ENCODE assay signal across 20 mouse cellular contexts in genomic region chr17:9937211-9937610, GRCm38 (mm10).
DNase-seq lines count a peak whose midpoint lies in the region; ATAC-seq lines count a peak whose summit lies in the region.
"Had no signal": no experiment of that assay in that cellular context is flagged by ENCODE, and none has a peak within 500 bp of the region (broad histone marks: within the 10 kb centered on the region; RNA-seq: fewer than 3 reads in every experiment).

No protein-coding gene starts in this region.

- no peak for ATAC-seq in forebrain, embryonic 11.5 days (replicated peaks; ENCODE audit: low FRiP score)
- ATAC-seq in forebrain, embryonic 16.5 days = no peak
- peak; percentile 44; the same call in 1 of the 2 replicates for ATAC-seq in midbrain, embryonic 11.5 days (ENCODE audit: low FRiP score)
- ATAC-seq in midbrain, embryonic 16.5 days = no peak
- no peak for ATAC-seq in activated CD4-positive, CD25-positive, alpha-beta regulatory T cell, adult 4 months
- ATAC-seq: forebrain, embryonic 14.5 days; forebrain, postnatal 0 days had no signal

- DNase-seq in forebrain, embryonic 11.5 days (ENCODE audit: low spot score) = peak; percentile 2
- DNase-seq in heart, embryonic 10.5 days (ENCODE audit: low spot score) = peak; percentile 7
- DNase-seq in heart, adult 18-20 months = no peak
- no peak for DNase-seq in midbrain, embryonic 11.5 days (ENCODE audit: low spot score, missing footprints)
- DNase-seq in retina, postnatal 1 day = peak; percentile 77
- DNase-seq: adrenal gland, adult 8-10 months; adrenal gland, postnatal 14 days; adrenal gland, postnatal 36 days; cerebellum, adult 11-12 months; cerebellum, adult 2 months; cerebellum, adult 9-10 months; cerebellum, postnatal 10 days; cerebellum, postnatal 25 days; forebrain, postnatal 0 days had no signal

- no peaks in the 10 kb centered on the region; the same call in 1 of the 2 replicates for H3K9me3 ChIP-seq in forebrain, embryonic 11.5 days (ENCODE audit: control insufficient read depth, low read length)
- no peaks in the 10 kb centered on the region for H3K9me3 ChIP-seq in forebrain, embryonic 16.5 days (ENCODE audit: control insufficient read depth, low read length)
- H3K9me3 ChIP-seq in heart, embryonic 10.5 days = no peaks in the 10 kb centered on the region
- no peaks in the 10 kb centered on the region; the same call in 1 of the 2 replicates for H3K9me3 ChIP-seq in midbrain, embryonic 11.5 days (ENCODE audit: control insufficient read depth, low read length)
- no peaks in the 10 kb centered on the region for H3K9me3 ChIP-seq in midbrain, embryonic 16.5 days (replicated peaks; ENCODE audit: control insufficient read depth, low read length, poor library complexity, severe bottlenecking)
- H3K9me3 ChIP-seq: embryonic facial prominence, embryonic 13.5 days had no signal

- no peaks in the 10 kb centered on the region for H3K27me3 ChIP-seq in forebrain, embryonic 11.5 days (ENCODE audit: control insufficient read depth, insufficient read depth, low read length)
- no peaks in the 10 kb centered on the region for H3K27me3 ChIP-seq in forebrain, embryonic 16.5 days (replicated peaks; ENCODE audit: control insufficient read depth, insufficient read depth, low read length)
- H3K27me3 ChIP-seq in heart, embryonic 10.5 days (ENCODE audit: insufficient read depth, poor library complexity, severe bottlenecking) = no peaks in the 10 kb centered on the region
- H3K27me3 ChIP-seq in midbrain, embryonic 11.5 days (ENCODE audit: control insufficient read depth, insufficient read depth, low read length) = no peaks in the 10 kb centered on the region
- H3K27me3 ChIP-seq in midbrain, embryonic 16.5 days (ENCODE audit: control insufficient read depth, insufficient read depth, low read depth, low read length) = no peaks in the 10 kb centered on the region; the same call in 1 of the 2 replicates
- H3K27me3 ChIP-seq: embryonic facial prominence, embryonic 13.5 days; forebrain, embryonic 12.5 days had no signal

- no peak overlapping the region for H3K9ac ChIP-seq in forebrain, embryonic 11.5 days (ENCODE audit: low read length)
- no peak overlapping the region for H3K9ac ChIP-seq in forebrain, embryonic 16.5 days (replicated peaks; ENCODE audit: low read depth, low read length)
- H3K9ac ChIP-seq in midbrain, embryonic 11.5 days (ENCODE audit: low read length) = no peak overlapping the region
- H3K9ac ChIP-seq in midbrain, embryonic 16.5 days (ENCODE audit: low read depth, low read length) = no peak overlapping the region
- H3K9ac ChIP-seq: embryonic facial prominence, embryonic 13.5 days; forebrain, embryonic 12.5 days; forebrain, postnatal 0 days had no signal

- H3K4me2 ChIP-seq in forebrain, embryonic 11.5 days (ENCODE audit: low read depth, low read length, severe bottlenecking) = no peak overlapping the region
- no peak overlapping the region for H3K4me2 ChIP-seq in forebrain, embryonic 16.5 days (ENCODE audit: low read length)
- H3K4me2 ChIP-seq in midbrain, embryonic 11.5 days = no peak overlapping the region
- H3K4me2 ChIP-seq in midbrain, embryonic 16.5 days (ENCODE audit: low read length) = no peak overlapping the region
- H3K4me2 ChIP-seq: embryonic facial prominence, embryonic 13.5 days; forebrain, embryonic 12.5 days had no signal

- no peaks in the 10 kb centered on the region for H3K36me3 ChIP-seq in forebrain, embryonic 11.5 days (ENCODE audit: control insufficient read depth, insufficient read depth, low read length)
- no peaks in the 10 kb centered on the region for H3K36me3 ChIP-seq in forebrain, embryonic 16.5 days (ENCODE audit: control insufficient read depth, insufficient read depth)
- no peaks in the 10 kb centered on the region for H3K36me3 ChIP-seq in heart, embryonic 10.5 days
- H3K36me3 ChIP-seq in midbrain, embryonic 11.5 days (ENCODE audit: control insufficient read depth, insufficient read depth, low read length) = no peaks in the 10 kb centered on the region
- H3K36me3 ChIP-seq in midbrain, embryonic 16.5 days (ENCODE audit: control insufficient read depth, insufficient read depth, low read length) = no peaks in the 10 kb centered on the region
- H3K36me3 ChIP-seq: embryonic facial prominence, embryonic 13.5 days; forebrain, embryonic 12.5 days had no signal

- 86% methylated on average over 5 of the region's 5 CpGs for WGBS in forebrain, embryonic 11.5 days
- WGBS in forebrain, embryonic 16.5 days = 86% methylated on average over 5 of the region's 5 CpGs
- 81% methylated on average over 5 of the region's 5 CpGs for WGBS in heart, embryonic 10.5 days
- 63% methylated on average over 5 of the region's 5 CpGs for WGBS in midbrain, embryonic 11.5 days
- 64% methylated on average over 5 of the region's 5 CpGs for WGBS in midbrain, embryonic 16.5 days

- H3K4me3 ChIP-seq in forebrain, embryonic 11.5 days (ENCODE audit: low read depth, low read length) = no peak overlapping the region
- no peak overlapping the region for H3K4me3 ChIP-seq in forebrain, embryonic 16.5 days (replicated peaks; ENCODE audit: low read length)
- no peak overlapping the region for H3K4me3 ChIP-seq in heart, embryonic 10.5 days
- no peak overlapping the region for H3K4me3 ChIP-seq in midbrain, embryonic 11.5 days (ENCODE audit: low read depth, low read length)
- no peak overlapping the region for H3K4me3 ChIP-seq in midbrain, embryonic 16.5 days (ENCODE audit: low read depth, low read length)
- H3K4me3 ChIP-seq: embryonic facial prominence, embryonic 13.5 days; forebrain, embryonic 12.5 days had no signal

- no peaks in the 10 kb centered on the region for H3K4me1 ChIP-seq in forebrain, embryonic 11.5 days (replicated peaks; ENCODE audit: control insufficient read depth, insufficient read depth, low read length)
- H3K4me1 ChIP-seq in forebrain, embryonic 16.5 days (replicated peaks; ENCODE audit: control insufficient read depth, insufficient read depth, low read length) = no peaks in the 10 kb centered on the region
- peaks cover 18% of the 10 kb centered on the region for H3K4me1 ChIP-seq in heart, embryonic 10.5 days
- no peaks in the 10 kb centered on the region; the same call in 1 of the 2 replicates for H3K4me1 ChIP-seq in midbrain, embryonic 11.5 days (ENCODE audit: control insufficient read depth, insufficient read depth, low read length)
- no peaks in the 10 kb centered on the region for H3K4me1 ChIP-seq in midbrain, embryonic 16.5 days (ENCODE audit: control insufficient read depth, insufficient read depth, low read length)
- H3K4me1 ChIP-seq: embryonic facial prominence, embryonic 13.5 days; forebrain, embryonic 12.5 days had no signal

- no peak overlapping the region for H3K27ac ChIP-seq in forebrain, embryonic 11.5 days (ENCODE audit: low read depth, low read length)
- H3K27ac ChIP-seq in forebrain, embryonic 16.5 days (ENCODE audit: low read length) = no peak overlapping the region
- H3K27ac ChIP-seq in heart, embryonic 10.5 days = no peak overlapping the region
- H3K27ac ChIP-seq in midbrain, embryonic 11.5 days (ENCODE audit: low read depth, low read length) = no peak overlapping the region
- H3K27ac ChIP-seq in midbrain, embryonic 16.5 days (ENCODE audit: low read length) = no peak overlapping the region
- H3K27ac ChIP-seq: embryonic facial prominence, embryonic 13.5 days; forebrain, embryonic 12.5 days had no signal

Comparison
In these comparisons a context has a peak if more than half of its experiments do, and no peak if none do; other contexts are left out.
1. DNase-seq: peak in forebrain, embryonic 11.5 days (single experiment), heart, embryonic 10.5 days (single experiment) and retina, postnatal 1 day (single experiment); none in heart, adult 18-20 months (0 of 2) and midbrain, embryonic 11.5 days (single experiment).